1 mouse cellular context compared by ENCODE assay signal in the genomic region with DNA sequence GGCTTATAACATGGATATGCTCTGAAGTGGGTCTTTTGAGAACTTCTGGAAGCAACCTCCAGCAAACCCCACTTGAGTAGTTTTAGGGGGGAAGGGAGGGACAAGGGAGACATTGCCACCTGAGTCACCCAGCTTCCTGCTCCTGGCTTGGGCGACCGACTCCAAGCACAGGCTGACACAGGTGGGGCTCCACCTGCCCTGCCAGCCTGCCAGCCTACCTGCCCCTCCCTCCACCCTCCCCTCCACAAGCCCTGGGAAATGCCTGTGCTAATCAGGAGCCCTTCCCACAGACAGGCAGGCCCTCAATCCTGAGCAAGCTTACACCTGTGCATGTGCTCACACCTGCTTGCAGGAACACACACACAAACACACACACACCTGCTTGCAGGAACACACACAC.
TF ChIP-seq lines count a peak whose summit lies in the region.

No protein-coding gene starts in this region.

TF ChIP-seq in myocyte, 11 proteins besides CTCF, POLR2A, EP300 and RAD21:
- TF ChIP-seq MYOD1 (IDR thresholded peaks at IDR 0.05; ENCODE audit: control insufficient read depth in 1 of 3, insufficient read length in 2 of 3, low read depth in 2 of 3) (peak in 1 of 3 experiments; percentile 5), POLR2AphosphoS2 (IDR thresholded peaks at IDR 0.05; ENCODE audit: insufficient read length, low read depth) (no peak), MYOG (IDR thresholded peaks at IDR 0.05; ENCODE audit: control insufficient read depth in 1 of 3, insufficient read depth in 1 of 3, insufficient read length in 2 of 3, low read depth in 2 of 3) (peak in 1 of 3 experiments; percentile 40), TCF12 (IDR thresholded peaks at IDR 0.05; ENCODE audit: insufficient read depth, poor library complexity, severe bottlenecking) (no peak)
